Mouse (Mus musculus): ENCODE measurements at regions not wholly inside any gene's neighbourhood (a gene's known extent, or its start where the extent isn't known, plus 50 kb on each side); places are given as distances from the start of the nearest gene placed in this dataset.

DNA sequence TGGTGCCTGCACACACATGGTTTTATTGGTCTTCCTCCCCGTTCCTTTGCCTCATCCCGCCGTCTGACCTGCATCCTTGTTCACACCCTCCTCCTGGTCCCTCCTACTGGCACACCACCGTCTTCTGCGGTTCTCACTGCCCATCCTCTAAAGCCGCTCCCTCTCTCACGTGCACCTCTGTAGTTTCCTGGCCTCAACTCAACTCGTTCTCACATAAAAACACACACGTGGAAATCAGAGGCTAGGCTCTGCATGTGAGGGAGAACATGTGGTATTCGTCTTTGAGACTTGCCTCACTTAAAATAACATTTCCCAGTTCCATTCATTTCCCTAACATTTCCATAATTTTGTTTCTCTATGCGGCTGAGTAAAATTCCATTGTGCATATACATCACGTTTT lies 69.5 kb downstream of the Aldh8a1 start:
- peaks cover 3% of the 10 kb centered on the region for H3K9me3 ChIP-seq (replicated peaks; ENCODE audit: low read length)
- no peaks in the 10 kb centered on the region for H3K79me2 ChIP-seq (replicated peaks; ENCODE audit: control insufficient read depth, extremely low read depth, insufficient read depth, poor library complexity, severe bottlenecking)
- H3K9ac ChIP-seq (ENCODE audit: insufficient read depth, low read depth), result no peak overlapping the region
- in situ Hi-C loops (cut with MboI; ENCODE audit: low pct_ligation_motif_present, low pct_unique_long_range_greater_than_20kb, low sequenced_read_pairs) (loop anchor here (10.0 kb wide), 1 partner anchor 52 kb away; no protein-coding TSS in a partner anchor), dilution Hi-C loops (cut with MboI; ENCODE audit: extremely low pct_ligation_motif_present, extremely low pct_unique_long_range_greater_than_20kb, low sequenced_read_pairs) (no loop called here)
- no peak overlapping the region for H3K4me2 ChIP-seq (ENCODE audit: insufficient read depth, low read depth, poor library complexity, severe bottlenecking)
- 0 out of 2 replicates have a peak overlapping the region, but pooled peaks have one; percentile 9 for H3K27ac ChIP-seq (ENCODE audit: insufficient read depth, low read depth)
- no peaks in the 10 kb centered on the region for H3K36me3 ChIP-seq (replicated peaks in 1 of 2; ENCODE audit: control insufficient read depth in 1 of 2, insufficient read depth in 1 of 2, low read length in 1 of 2)
- no peak overlapping the region for H3K4me3 ChIP-seq (replicated peaks in 1 of 3; ENCODE audit: low read depth in 2 of 3, low read length in 2 of 3, poor library complexity in 1 of 3)
- TF ChIP-seq TBP (conservative IDR thresholded peaks at IDR 0.05; ENCODE audit: low read depth, low read length), result no peak
- no peak for TF ChIP-seq SIN3A (IDR thresholded peaks at IDR 0.05; ENCODE audit: low read length)
- no peak for TF ChIP-seq MAX (IDR thresholded peaks at IDR 0.05; ENCODE audit: low read length)
- TF ChIP-seq MAFK (IDR thresholded peaks at IDR 0.05; ENCODE audit: insufficient replicate concordance, low read length), result no peak
- TF ChIP-seq BHLHE40 (IDR thresholded peaks at IDR 0.05; ENCODE audit: low read depth, low read length), result peak; percentile 33; the same call in 1 of the 2 replicates
- TF ChIP-seq CTCF (conservative IDR thresholded peaks at IDR 0.05 in 1 of 2, IDR thresholded peaks at IDR 0.05 in 1 of 2; ENCODE audit: low read depth in 2 of 2, low read length in 2 of 2), result no peak
- H3K27me3 ChIP-seq (replicated peaks), result no peaks in the 10 kb centered on the region
- DNase-seq (ENCODE audit: extremely low read depth), result no peak
- peaks cover 10 to 40% of the 10 kb centered on the region in 2 experiments for H3K4me1 ChIP-seq (ENCODE audit: control insufficient read depth in 1 of 2, insufficient read depth in 2 of 2)

DNA sequence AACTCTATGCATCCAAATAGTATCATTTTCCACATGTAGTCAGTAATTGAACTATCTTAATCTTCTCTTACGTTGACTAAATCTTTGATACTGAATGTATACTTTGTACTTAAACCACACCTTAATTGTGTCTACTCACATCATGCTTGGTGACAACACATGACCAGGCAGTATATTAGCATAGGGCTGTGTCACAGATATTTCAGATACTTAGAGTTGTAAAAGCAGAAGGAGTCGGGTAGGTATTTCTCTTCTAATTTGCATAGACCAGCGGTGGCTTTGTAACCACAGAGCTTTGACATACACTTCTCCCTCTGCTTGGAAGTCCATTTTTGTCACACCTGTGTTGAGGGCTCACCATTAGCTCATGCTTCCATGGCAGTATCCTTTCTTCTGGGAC lies 71.0 kb downstream of the Aldh8a1 start:
- Histone ChIP-seq H3K36me3 (replicated peaks in 1 of 2; ENCODE audit: control insufficient read depth in 1 of 2, insufficient read depth in 1 of 2, low read length in 1 of 2) (no peaks in the 10 kb centered on the region), H3K9ac (ENCODE audit: insufficient read depth, low read depth) (no peak overlapping the region), H3K27me3 (replicated peaks) (no peaks in the 10 kb centered on the region), H3K4me2 (ENCODE audit: insufficient read depth, low read depth, poor library complexity, severe bottlenecking) (no peak overlapping the region; the same call in 1 of the 2 replicates), H3K4me3 (replicated peaks in 1 of 3; ENCODE audit: low read depth in 2 of 3, low read length in 2 of 3, poor library complexity in 1 of 3) (no peak overlapping the region), H3K27ac (ENCODE audit: insufficient read depth, low read depth) (no peak overlapping the region), H3K79me2 (replicated peaks; ENCODE audit: control insufficient read depth, extremely low read depth, insufficient read depth, poor library complexity, severe bottlenecking) (no peaks in the 10 kb centered on the region), H3K4me1 (ENCODE audit: control insufficient read depth in 1 of 2, insufficient read depth in 2 of 2) (peaks cover 10 to 40% of the 10 kb centered on the region in 2 experiments), H3K9me3 (replicated peaks; ENCODE audit: low read length) (peaks cover 3% of the 10 kb centered on the region)
- TF ChIP-seq IRF4 (IDR thresholded peaks at IDR 0.05; ENCODE audit: low read depth, low read length) (no peak), CHD1 (IDR thresholded peaks at IDR 0.05; ENCODE audit: low read depth, low read length) (no peak), BHLHE40 (IDR thresholded peaks at IDR 0.05; ENCODE audit: low read depth, low read length) (peak; percentile 27; the same call in 1 of the 2 replicates), CTCF (conservative IDR thresholded peaks at IDR 0.05 in 1 of 2, IDR thresholded peaks at IDR 0.05 in 1 of 2; ENCODE audit: low read depth in 2 of 2, low read length in 2 of 2) (no peak), KAT2A (IDR thresholded peaks at IDR 0.05; ENCODE audit: insufficient replicate concordance, low read length) (no peak), MXI1 (IDR thresholded peaks at IDR 0.05; ENCODE audit: low read depth, low read length) (no peak), SMC3 (IDR thresholded peaks at IDR 0.05; ENCODE audit: low read depth, low read length) (no peak), ZMIZ1 (IDR thresholded peaks at IDR 0.05; ENCODE audit: low read depth, low read length) (no peak), USF1 (IDR thresholded peaks at IDR 0.05; ENCODE audit: low read depth, low read length) (no peak), EP300 (IDR thresholded peaks at IDR 0.05; ENCODE audit: low read length) (0 out of 2 replicates have a peak, but pooled peaks have one; percentile 15), MEF2A (IDR thresholded peaks at IDR 0.05; ENCODE audit: borderline replicate concordance, low read depth, low read length) (no peak), JUND (conservative IDR thresholded peaks at IDR 0.05; ENCODE audit: low read depth, low read length) (no peak), RCOR1 (conservative IDR thresholded peaks at IDR 0.05; ENCODE audit: low read depth, low read length) (no peak), ZNF384 (IDR thresholded peaks at IDR 0.05; ENCODE audit: low read depth, low read length) (no peak), ELF1 (IDR thresholded peaks at IDR 0.05; ENCODE audit: low read depth, low read length) (no peak), TCF12 (IDR thresholded peaks at IDR 0.05; ENCODE audit: low read depth, low read length) (no peak)
- dilution Hi-C loops (cut with MboI; ENCODE audit: extremely low pct_ligation_motif_present, extremely low pct_unique_long_range_greater_than_20kb, low sequenced_read_pairs) (no loop called here), in situ Hi-C loops (cut with MboI; ENCODE audit: low pct_ligation_motif_present, low pct_unique_long_range_greater_than_20kb, low sequenced_read_pairs) (loop anchor here (10.0 kb wide), 1 partner anchor 53 kb away; no protein-coding TSS in a partner anchor)
- DNase-seq (ENCODE audit: extremely low read depth), result peak; percentile 70

Data from CH12.LX (cell line).